Mouse (Mus musculus): ENCODE measurements at regions not wholly inside any gene's neighbourhood (a gene's known extent, or its start where the extent isn't known, plus 50 kb on each side); places are given as distances from the start of the nearest gene placed in this dataset.

DNA sequence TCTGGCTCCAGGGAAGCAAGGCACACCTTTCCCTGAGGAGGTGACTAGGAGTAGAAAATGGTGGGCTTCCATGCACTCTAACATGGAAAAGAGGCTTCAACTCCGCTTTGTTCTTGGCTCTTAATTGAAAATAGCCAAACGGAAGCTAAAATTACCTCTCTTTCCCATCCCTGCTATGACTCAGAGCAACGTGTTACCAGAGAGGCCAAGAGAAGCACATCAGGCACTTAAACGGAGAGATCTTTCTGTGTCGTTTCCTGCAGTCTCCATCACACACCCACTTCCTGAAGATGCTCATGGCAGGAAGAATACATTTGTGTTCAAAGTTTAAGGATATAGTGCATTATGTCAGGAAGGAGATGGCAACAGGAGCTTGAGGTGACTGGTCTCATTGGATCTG, 159.3 kb downstream of the Cysltr2 start:
- Histone ChIP-seq H3K4me1 (ENCODE audit: control insufficient read depth, insufficient read depth, low read length) (no peaks in the 10 kb centered on the region), H3K9ac (replicated peaks; ENCODE audit: low read length) (no peak overlapping the region), H3K36me3 (replicated peaks; ENCODE audit: control insufficient read depth, insufficient read depth, low read depth, low read length) (no peaks in the 10 kb centered on the region), H3K27me3 (ENCODE audit: control insufficient read depth, insufficient read depth, low read length) (no peaks in the 10 kb centered on the region), H3K4me2 (ENCODE audit: low read depth, low read length) (no peak overlapping the region), H3K9me3 (replicated peaks; ENCODE audit: control insufficient read depth, low read length) (no peaks in the 10 kb centered on the region), H3K27ac (replicated peaks; ENCODE audit: low read depth, low read length) (no peak overlapping the region), H3K4me3 (ENCODE audit: low read depth, low read length) (no peak overlapping the region)
- no peak for ATAC-seq (replicated peaks; ENCODE audit: insufficient number of reproducible peaks, low FRiP score, low TSS enrichment, low read depth)
- 83% methylated on average over 5 of the region's 5 CpGs for WGBS
- no peak for DNase-seq (ENCODE audit: low spot score)

DNA sequence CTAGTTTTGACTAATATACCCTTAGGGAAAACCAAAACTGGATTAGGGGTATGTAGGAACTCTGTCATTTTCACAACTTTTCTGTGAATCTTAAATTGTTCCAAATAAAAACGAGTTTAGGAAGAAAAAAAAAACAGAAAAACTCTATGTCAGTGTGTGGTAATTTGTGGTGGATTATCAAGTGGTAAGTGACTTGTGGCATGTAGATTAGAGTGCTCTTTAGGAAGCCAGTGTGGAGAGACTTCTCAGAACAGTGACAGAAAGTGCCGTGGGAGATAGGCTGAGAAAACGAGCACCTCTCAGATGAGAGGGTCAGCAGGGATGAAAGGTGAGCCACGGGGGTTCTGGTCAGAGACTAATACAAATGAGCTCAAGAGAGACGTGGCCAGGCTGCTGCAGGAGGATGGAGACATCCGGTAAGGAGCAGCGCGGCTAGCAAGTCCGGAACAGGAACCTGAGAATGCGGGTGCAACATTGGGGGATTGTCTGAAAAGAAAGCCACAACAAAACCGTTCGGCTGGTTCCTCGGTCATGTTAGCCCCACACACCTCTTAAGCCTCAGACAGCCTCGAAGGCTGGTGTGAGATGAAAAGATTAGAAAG, 161.3 kb downstream of the Cysltr2 start:
- ATAC-seq (replicated peaks; ENCODE audit: insufficient number of reproducible peaks, low FRiP score, low TSS enrichment, low read depth) (no peak), DNase-seq (ENCODE audit: low spot score) (no peak)
- Histone ChIP-seq H3K27me3 (ENCODE audit: control insufficient read depth, insufficient read depth, low read length) (no peaks in the 10 kb centered on the region), H3K4me3 (ENCODE audit: low read depth, low read length) (no peak overlapping the region), H3K9ac (replicated peaks; ENCODE audit: low read length) (no peak overlapping the region), H3K4me2 (ENCODE audit: low read depth, low read length) (no peak overlapping the region), H3K4me1 (ENCODE audit: control insufficient read depth, insufficient read depth, low read length) (no peaks in the 10 kb centered on the region), H3K9me3 (replicated peaks; ENCODE audit: control insufficient read depth, low read length) (no peaks in the 10 kb centered on the region), H3K27ac (replicated peaks; ENCODE audit: low read depth, low read length) (no peak overlapping the region), H3K36me3 (replicated peaks; ENCODE audit: control insufficient read depth, insufficient read depth, low read depth, low read length) (no peaks in the 10 kb centered on the region)
- WGBS = 37% methylated on average over 14 of the region's 14 CpGs

DNA sequence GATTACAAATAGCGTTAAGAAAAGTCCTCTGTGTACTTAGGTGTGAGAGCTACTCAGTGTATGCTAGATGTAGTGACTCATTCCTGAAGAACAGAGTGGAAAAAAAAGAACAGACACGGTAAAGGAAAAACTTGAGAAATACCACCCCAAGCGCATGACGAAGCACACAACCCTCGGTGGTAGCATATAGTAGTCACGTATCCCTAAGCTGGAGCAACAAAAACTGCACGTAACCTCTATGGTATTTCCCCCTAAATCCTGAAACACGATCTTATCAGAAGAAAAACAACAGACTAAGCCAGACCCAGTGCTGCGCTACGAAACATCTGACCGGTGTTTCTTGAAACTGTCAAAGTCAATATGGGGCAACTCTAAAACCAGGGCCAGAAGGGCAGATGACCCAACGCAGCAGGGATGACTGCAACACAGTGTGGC, 162.0 kb downstream of the Cysltr2 start:
- ATAC-seq (replicated peaks; ENCODE audit: insufficient number of reproducible peaks, low FRiP score, low TSS enrichment, low read depth) = no peak

DNA sequence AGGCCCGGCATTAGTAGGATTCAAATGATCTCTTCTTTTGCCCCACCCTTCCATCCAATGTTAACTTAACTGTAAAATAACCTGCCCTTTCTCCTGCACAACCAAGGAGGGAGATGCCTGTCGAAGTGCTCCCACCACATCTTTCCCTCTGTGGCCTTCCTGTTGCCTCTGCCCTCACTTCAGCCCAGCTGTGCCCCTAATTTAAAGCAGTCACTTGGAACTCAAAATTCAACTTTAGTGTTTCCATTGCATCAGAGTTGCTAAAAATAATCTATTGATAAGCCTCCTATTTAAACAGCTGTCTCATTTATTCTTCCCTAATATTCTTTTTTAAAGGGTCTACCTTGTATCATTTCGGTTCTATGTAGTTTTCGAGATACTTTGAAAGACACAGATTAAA, 163.1 kb downstream of the Cysltr2 start:
- WGBS = 80% methylated on average over 4 of the region's 4 CpGs
- DNase-seq (ENCODE audit: low spot score) = no peak
- Histone ChIP-seq H3K4me2 (ENCODE audit: low read depth, low read length) (no peak overlapping the region), H3K9ac (replicated peaks; ENCODE audit: low read length) (no peak overlapping the region), H3K4me3 (ENCODE audit: low read depth, low read length) (no peak overlapping the region), H3K27me3 (ENCODE audit: control insufficient read depth, insufficient read depth, low read length) (no peaks in the 10 kb centered on the region), H3K4me1 (ENCODE audit: control insufficient read depth, insufficient read depth, low read length) (no peaks in the 10 kb centered on the region), H3K27ac (replicated peaks; ENCODE audit: low read depth, low read length) (no peak overlapping the region), H3K36me3 (replicated peaks; ENCODE audit: control insufficient read depth, insufficient read depth, low read depth, low read length) (no peaks in the 10 kb centered on the region), H3K9me3 (replicated peaks; ENCODE audit: control insufficient read depth, low read length) (no peaks in the 10 kb centered on the region)
- ATAC-seq (replicated peaks; ENCODE audit: insufficient number of reproducible peaks, low FRiP score, low TSS enrichment, low read depth) = no peak

More for the DNA sequence above, 162.0 kb downstream of the Cysltr2 start:
- H3K27ac ChIP-seq (replicated peaks; ENCODE audit: low read depth, low read length) = no peak overlapping the region
- H3K27me3 ChIP-seq (ENCODE audit: control insufficient read depth, insufficient read depth, low read length) = no peaks in the 10 kb centered on the region
- H3K4me2 ChIP-seq (ENCODE audit: low read depth, low read length) = no peak overlapping the region
- DNase-seq (ENCODE audit: low spot score) = peak; percentile 56
- no peaks in the 10 kb centered on the region for H3K4me1 ChIP-seq (ENCODE audit: control insufficient read depth, insufficient read depth, low read length)
- H3K9ac ChIP-seq (replicated peaks; ENCODE audit: low read length) = no peak overlapping the region
- 46% methylated on average over 12 of the region's 12 CpGs for WGBS
- H3K4me3 ChIP-seq (ENCODE audit: low read depth, low read length) = no peak overlapping the region
- no peaks in the 10 kb centered on the region for H3K36me3 ChIP-seq (replicated peaks; ENCODE audit: control insufficient read depth, insufficient read depth, low read depth, low read length)
- no peaks in the 10 kb centered on the region for H3K9me3 ChIP-seq (replicated peaks; ENCODE audit: control insufficient read depth, low read length)

DNA sequence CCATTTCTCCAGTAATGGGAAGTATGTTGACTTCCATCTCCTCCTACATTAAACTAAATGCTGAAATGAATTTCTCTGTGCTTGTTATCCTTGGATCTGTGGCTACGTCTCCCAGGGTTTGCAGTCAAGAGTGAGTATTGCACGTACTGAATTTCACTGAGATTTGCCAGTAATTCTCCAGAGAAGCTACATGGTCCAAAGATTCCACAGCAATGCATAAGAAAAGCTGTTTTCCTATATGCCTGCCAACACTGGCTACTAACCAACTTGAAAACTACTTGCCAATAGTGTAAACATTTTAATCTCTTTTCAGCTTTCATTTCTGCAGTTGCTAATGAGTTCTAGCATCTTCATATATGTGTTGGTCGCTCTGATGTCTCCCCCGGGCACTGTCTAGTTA, 164.4 kb downstream of the Cysltr2 start:
- no peaks in the 10 kb centered on the region for H3K9me3 ChIP-seq (replicated peaks; ENCODE audit: control insufficient read depth, low read length)
- no peak overlapping the region for H3K4me3 ChIP-seq (ENCODE audit: low read depth, low read length)
- no peak for ATAC-seq (replicated peaks; ENCODE audit: insufficient number of reproducible peaks, low FRiP score, low TSS enrichment, low read depth)
- 95% methylated on average over 4 of the region's 4 CpGs for WGBS
- DNase-seq (ENCODE audit: low spot score) = no peak
- no peaks in the 10 kb centered on the region for H3K36me3 ChIP-seq (replicated peaks; ENCODE audit: control insufficient read depth, insufficient read depth, low read depth, low read length)
- no peak overlapping the region for H3K4me2 ChIP-seq (ENCODE audit: low read depth, low read length)
- no peaks in the 10 kb centered on the region for H3K27me3 ChIP-seq (ENCODE audit: control insufficient read depth, insufficient read depth, low read length)
- no peak overlapping the region for H3K27ac ChIP-seq (replicated peaks; ENCODE audit: low read depth, low read length)
- H3K4me1 ChIP-seq (ENCODE audit: control insufficient read depth, insufficient read depth, low read length) = no peaks in the 10 kb centered on the region
- H3K9ac ChIP-seq (replicated peaks; ENCODE audit: low read length) = no peak overlapping the region

DNA sequence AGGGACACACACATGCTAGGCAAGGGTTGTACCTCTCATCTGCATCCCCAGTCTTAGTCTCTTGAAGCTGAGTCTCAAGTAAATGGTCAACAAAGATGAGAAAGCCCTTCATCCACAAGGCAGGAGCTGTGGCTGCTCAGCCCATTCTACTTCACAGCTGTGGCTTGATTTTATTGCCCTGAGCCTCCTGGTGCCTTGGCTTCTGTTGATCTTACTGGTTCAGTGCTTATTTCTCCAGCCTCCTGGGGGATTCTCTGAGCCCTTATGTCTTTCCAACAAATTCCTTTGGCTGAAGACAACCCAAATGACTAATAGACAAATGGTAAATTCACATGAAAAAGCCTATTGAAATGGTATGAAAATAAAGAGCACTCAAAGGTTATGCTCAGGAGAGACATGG, 167.3 kb upstream of the Fndc3a start:
- H3K9me3 ChIP-seq (replicated peaks; ENCODE audit: control insufficient read depth, low read length) = no peaks in the 10 kb centered on the region
- ATAC-seq (replicated peaks; ENCODE audit: insufficient number of reproducible peaks, low FRiP score, low TSS enrichment, low read depth) = no peak

DNA sequence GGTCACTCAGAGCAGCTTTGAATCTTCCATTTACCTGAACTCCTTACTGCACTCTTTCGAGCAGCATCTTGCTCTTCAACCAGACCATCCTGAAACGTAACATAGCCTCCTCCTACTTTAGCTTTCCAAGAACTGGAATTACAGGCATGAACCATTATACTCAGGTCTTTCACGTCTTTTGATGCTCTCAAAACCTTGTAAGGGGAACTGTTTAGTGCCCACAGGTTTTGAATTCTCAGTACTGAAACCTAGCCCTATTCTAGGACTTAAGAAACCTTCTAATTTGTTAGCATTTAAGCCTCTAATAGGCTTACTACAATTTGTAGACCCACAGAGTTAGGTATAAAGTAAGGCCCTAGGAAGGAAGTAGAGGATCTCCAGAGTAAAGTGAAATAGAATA, 163.7 kb upstream of the Fndc3a start:
- Histone ChIP-seq H3K9me3 (replicated peaks; ENCODE audit: control insufficient read depth, low read length) (no peaks in the 10 kb centered on the region), H3K36me3 (replicated peaks; ENCODE audit: control insufficient read depth, insufficient read depth, low read depth, low read length) (no peaks in the 10 kb centered on the region), H3K4me3 (ENCODE audit: low read depth, low read length) (no peak overlapping the region), H3K4me2 (ENCODE audit: low read depth, low read length) (no peak overlapping the region), H3K9ac (replicated peaks; ENCODE audit: low read length) (no peak overlapping the region), H3K4me1 (ENCODE audit: control insufficient read depth, insufficient read depth, low read length) (no peaks in the 10 kb centered on the region), H3K27me3 (ENCODE audit: control insufficient read depth, insufficient read depth, low read length) (no peaks in the 10 kb centered on the region), H3K27ac (replicated peaks; ENCODE audit: low read depth, low read length) (no peak overlapping the region)
- ATAC-seq (replicated peaks; ENCODE audit: insufficient number of reproducible peaks, low FRiP score, low TSS enrichment, low read depth) = no peak
- no peak for DNase-seq (ENCODE audit: low spot score)
- 77% methylated on average over 3 of the region's 3 CpGs for WGBS

More for the DNA sequence above, 167.3 kb upstream of the Fndc3a start:
- no peak overlapping the region for H3K27ac ChIP-seq (replicated peaks; ENCODE audit: low read depth, low read length)
- H3K4me1 ChIP-seq (ENCODE audit: control insufficient read depth, insufficient read depth, low read length) = no peaks in the 10 kb centered on the region
- no peak overlapping the region for H3K4me2 ChIP-seq (ENCODE audit: low read depth, low read length)
- no peak overlapping the region for H3K4me3 ChIP-seq (ENCODE audit: low read depth, low read length)
- no peak overlapping the region for H3K9ac ChIP-seq (replicated peaks; ENCODE audit: low read length)
- no peaks in the 10 kb centered on the region for H3K27me3 ChIP-seq (ENCODE audit: control insufficient read depth, insufficient read depth, low read length)
- H3K36me3 ChIP-seq (replicated peaks; ENCODE audit: control insufficient read depth, insufficient read depth, low read depth, low read length) = no peaks in the 10 kb centered on the region
- no peak for DNase-seq (ENCODE audit: low spot score)

DNA sequence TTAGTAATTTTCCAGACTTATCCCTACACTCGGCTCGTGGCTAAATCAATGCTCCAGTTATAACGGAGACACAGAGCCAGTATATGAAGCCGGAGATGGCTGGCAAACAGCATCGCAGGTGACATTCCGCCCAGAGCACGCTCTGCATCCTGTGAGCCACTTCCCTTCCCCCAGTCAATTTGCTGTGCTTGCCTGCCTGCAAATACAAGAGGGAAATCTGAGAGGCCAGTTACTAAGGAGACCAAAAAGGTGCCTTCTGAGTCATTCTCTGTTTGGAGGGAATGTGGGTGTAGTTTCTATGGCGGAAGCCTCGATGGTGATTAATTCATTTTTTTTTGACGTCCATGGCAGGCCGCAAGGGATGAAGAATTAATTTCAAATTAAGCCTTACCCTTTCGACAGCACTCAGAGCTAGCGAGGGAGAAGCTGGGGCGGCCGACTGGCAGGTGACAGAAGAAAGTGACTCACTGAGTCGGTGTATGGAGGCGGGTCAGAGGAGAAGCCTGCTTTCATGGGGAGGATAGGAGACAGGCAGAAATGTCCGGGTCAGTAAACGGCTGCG, 159.5 kb upstream of the Fndc3a start:
- DNase-seq (ENCODE audit: low spot score) (peak; percentile 62), ATAC-seq (replicated peaks; ENCODE audit: insufficient number of reproducible peaks, low FRiP score, low TSS enrichment, low read depth) (peak; percentile 72; the same call in 1 of the 2 replicates)
- no peak overlapping the region for H3K27ac ChIP-seq (replicated peaks; ENCODE audit: low read depth, low read length)

More for the DNA sequence above, 159.5 kb upstream of the Fndc3a start:
- no peaks in the 10 kb centered on the region for H3K9me3 ChIP-seq (replicated peaks; ENCODE audit: control insufficient read depth, low read length)
- H3K4me2 ChIP-seq (ENCODE audit: low read depth, low read length) = peak overlapping the region; percentile 10; the same call in 1 of the 2 replicates
- no peak overlapping the region for H3K4me3 ChIP-seq (ENCODE audit: low read depth, low read length)
- H3K9ac ChIP-seq (replicated peaks; ENCODE audit: low read length) = no peak overlapping the region
- H3K27me3 ChIP-seq (ENCODE audit: control insufficient read depth, insufficient read depth, low read length) = no peaks in the 10 kb centered on the region
- WGBS = 42% methylated on average over 20 of the region's 20 CpGs
- H3K4me1 ChIP-seq (ENCODE audit: control insufficient read depth, insufficient read depth, low read length) = no peaks in the 10 kb centered on the region
- no peaks in the 10 kb centered on the region for H3K36me3 ChIP-seq (replicated peaks; ENCODE audit: control insufficient read depth, insufficient read depth, low read depth, low read length)

Data from embryonic facial prominence, embryonic 11.5 days (tissue).